18 mouse cellular contexts compared by ENCODE assay signal in the genomic region with DNA sequence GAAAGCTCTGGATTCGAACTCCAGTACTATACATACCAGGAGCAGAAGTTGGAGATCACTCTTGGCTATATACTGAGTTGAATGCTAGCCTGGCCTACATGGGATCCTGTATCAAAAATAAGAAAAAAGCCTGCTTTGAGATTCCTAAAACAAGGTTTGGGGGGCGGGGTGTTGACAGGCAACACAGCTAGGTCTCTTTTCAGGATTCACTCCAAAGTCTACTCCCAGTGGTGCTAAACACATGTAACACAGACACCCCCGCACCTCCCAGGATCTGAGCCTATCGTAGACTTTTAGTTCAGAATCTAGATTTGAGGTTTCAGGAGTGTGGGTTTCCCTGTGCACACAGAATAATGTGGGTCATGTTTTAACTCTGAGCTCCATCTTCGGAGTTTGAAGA. TPM values are rescaled to one million over a fixed set of nuclear protein-coding genes. Genes with fewer than 3 reads are reported as not detected.
DNase-seq lines count a peak whose midpoint lies in the region.
"Had no signal": no experiment of that assay in that cellular context is flagged by ENCODE, and none has a peak within 500 bp of the region (broad histone marks: within the 10 kb centered on the region; RNA-seq: fewer than 3 reads in every experiment).

No protein-coding gene starts in this region.

- DNase-seq in right cerebral cortex, adult 18-20 months = peak; percentile 89
- DNase-seq in right cerebral cortex, postnatal 10 days (ENCODE audit: low spot score in 2 of 2) = no peak
- DNase-seq in frontal cortex, postnatal 36 days (ENCODE audit: low spot score in 2 of 2) = peak; percentile 63 to 89
- DNase-seq in heart, postnatal 36 days = no peak
- DNase-seq in testis, postnatal 14 days (ENCODE audit: low spot score) = no peak
- DNase-seq in embryo, embryonic 9.5 days (ENCODE audit: extremely low spot score) = no peak
- DNase-seq: cerebellum, adult 11-12 months; cerebellum, postnatal 10 days; heart, postnatal 10 days; kidney, adult 18-20 months; layer of hippocampus, adult 9-11 months; thymus, postnatal 25 days had no signal

- 87% methylated on average over 5 of the region's 5 CpGs for WGBS in macrophage (ENCODE audit: missing documents)

- H3K36me3 ChIP-seq in macrophage (ENCODE audit: inconsistent target) = no peaks in the 10 kb centered on the region
- H3K36me3 ChIP-seq: forebrain, embryonic 10.5 days; heart, embryonic 12.5 days; hindbrain, embryonic 12.5 days; midbrain, embryonic 10.5 days had no signal

- no peak overlapping the region for H3K4me3 ChIP-seq in macrophage (ENCODE audit: inconsistent target)
- H3K4me3 ChIP-seq: forebrain, embryonic 10.5 days; heart, embryonic 12.5 days; hindbrain, embryonic 12.5 days; midbrain, embryonic 10.5 days had no signal

- H3K79me2 ChIP-seq in macrophage (ENCODE audit: inconsistent target) = no peaks in the 10 kb centered on the region

- intact Hi-C loops in heart, postnatal 36 days (cut with DNase I) = no loop called here

- H3K27ac ChIP-seq in macrophage = peak overlapping the region; percentile 90
- H3K27ac ChIP-seq: hindbrain, embryonic 12.5 days; kidney, postnatal 0 days; midbrain, embryonic 10.5 days had no signal

RNA-seq across cellular contexts. Expression of gene Fgd3, which starts 2.6 kb away (rescaled TPM):
- total RNA-seq in macrophage (2018; cell fraction: chromatin; rRNA removed) = 10 to 100 TPM in 25 of 26 experiments, 1 to 10 TPM in 1; 9.2 to 88.5 (median 38.6) TPM
- total RNA-seq in macrophage (2018; cell fraction: cytosol; rRNA removed) = 10 to 100 TPM in 25 of 26 experiments, 1 to 10 TPM in 1; 9.7 to 25.1 (median 18.9) TPM
- 10 to 100 TPM; 13.5 to 50.3 (median 27.5) TPM for total RNA-seq in macrophage (2018; cell fraction: nucleus; rRNA removed)
- polyA plus RNA-seq in macrophage (2018) = 14.8 to 24.2 TPM (median 22.8 TPM) in 3 replicates
- total RNA-seq in heart, postnatal 36 days (2021) = 1 to 10 TPM in 1 of 2 experiments, under 1 TPM in 1; 0.64 to 1.2 TPM

RNA-seq across cellular contexts. Expression of gene Bicd2, which starts 18.6 kb away (rescaled TPM):
- 10 to 100 TPM; 16.0 to 91.6 (median 51.0) TPM for total RNA-seq in macrophage (2018; cell fraction: chromatin; rRNA removed)
- 10 to 100 TPM; 29.1 to 37.9 (median 33.2) TPM for total RNA-seq in macrophage (2018; cell fraction: cytosol; rRNA removed)
- 10 to 100 TPM; 25.2 to 74.3 (median 46.6) TPM for total RNA-seq in macrophage (2018; cell fraction: nucleus; rRNA removed)
- 24.3 to 34.5 TPM (median 30.4 TPM) in 3 replicates for polyA plus RNA-seq in macrophage (2018)
- 10 to 100 TPM; 73.4 to 79.7 TPM for total RNA-seq in heart, postnatal 36 days (2021)

Comparison
In these comparisons a context has a peak if more than half of its experiments do, and no peak if none do; other contexts are left out.
1. DNase-seq: peak in right cerebral cortex, adult 18-20 months (single experiment) and frontal cortex, postnatal 36 days (2 of 2); none in right cerebral cortex, postnatal 10 days (0 of 2), heart, postnatal 36 days (0 of 2), testis, postnatal 14 days (single experiment) and embryo, embryonic 9.5 days (single experiment).